Mouse (Mus musculus): ENCODE results near the gene Uqcr10. TPM values are rescaled to one million over a fixed set of nuclear protein-coding genes. Genes with fewer than 3 reads are reported as not detected.
A peak's percentile ranks its signal among the peaks of the same experiment; 100 is the strongest.

Gene Uqcr10
- polyA plus RNA-seq, 1 experiment from 2014 or later = 783 TPM

GRCm38 (mm10) chr11:4730913-4731312, 26.8 kb upstream of the Uqcr10 start:
- H3K4me2 ChIP-seq (replicated peaks; ENCODE audit: low read depth, low read length) = no peak overlapping the region
- no peak overlapping the region for H3K27ac ChIP-seq (ENCODE audit: low read length)

GRCm38 (mm10) chr11:4730096-4730495, 26.0 kb upstream of the Uqcr10 start:
- no peak for TF ChIP-seq EP300 (IDR thresholded peaks at IDR 0.05)
- TF ChIP-seq CTCF (IDR thresholded peaks at IDR 0.05) = no peak
- H3K27me3 ChIP-seq (replicated peaks; ENCODE audit: insufficient read depth, low read length) = no peaks in the 10 kb centered on the region
- DNase-seq (ENCODE audit: low spot score) (peak; percentile 66), ATAC-seq (peak; percentile 88)
- no peak overlapping the region for H3K4me2 ChIP-seq (replicated peaks; ENCODE audit: low read depth, low read length)
- H3K4me1 ChIP-seq (ENCODE audit: insufficient read depth, low read depth, low read length) = no peaks in the 10 kb centered on the region; the same call in 1 of the 2 replicates
- H3K27ac ChIP-seq (ENCODE audit: low read length) = no peak overlapping the region
- no peaks in the 10 kb centered on the region; the same call in 1 of the 2 replicates for H3K36me3 ChIP-seq (ENCODE audit: insufficient read depth, low read length)
- no peaks in the 10 kb centered on the region for H3K9me3 ChIP-seq (ENCODE audit: low read length)
- H3K9ac ChIP-seq (replicated peaks; ENCODE audit: low read depth) = no peak overlapping the region
- WGBS = 59% methylated on average over 6 of the region's 6 CpGs
- no peak overlapping the region for H3K4me3 ChIP-seq (ENCODE audit: low read depth, low read length)

More at GRCm38 (mm10) chr11:4730913-4731312, 26.8 kb upstream of the Uqcr10 start:
- no peaks in the 10 kb centered on the region for H3K9me3 ChIP-seq (ENCODE audit: low read length)
- no peaks in the 10 kb centered on the region; the same call in 1 of the 2 replicates for H3K4me1 ChIP-seq (ENCODE audit: insufficient read depth, low read depth, low read length)
- 75% methylated on average over 5 of the region's 5 CpGs for WGBS
- no peak overlapping the region for H3K9ac ChIP-seq (replicated peaks; ENCODE audit: low read depth)
- H3K4me3 ChIP-seq (ENCODE audit: low read depth, low read length) = no peak overlapping the region
- DNase-seq (ENCODE audit: low spot score) (no peak), ATAC-seq (no peak)
- no peaks in the 10 kb centered on the region; the same call in 1 of the 2 replicates for H3K36me3 ChIP-seq (ENCODE audit: insufficient read depth, low read length)
- no peak for TF ChIP-seq CTCF (IDR thresholded peaks at IDR 0.05)
- no peak for TF ChIP-seq EP300 (IDR thresholded peaks at IDR 0.05)
- H3K27me3 ChIP-seq (replicated peaks; ENCODE audit: insufficient read depth, low read length) = no peaks in the 10 kb centered on the region

- Histone ChIP-seq H3K9me3 (ENCODE audit: low read length) (no peaks in the 10 kb centered on the region), H3K4me3 (ENCODE audit: low read depth, low read length) (no peak overlapping the region), H3K4me2 (replicated peaks; ENCODE audit: low read depth, low read length) (no peak overlapping the region), H3K4me1 (ENCODE audit: insufficient read depth, low read depth, low read length) (no peaks in the 10 kb centered on the region; the same call in 1 of the 2 replicates), H3K9ac (replicated peaks; ENCODE audit: low read depth) (no peak overlapping the region), H3K27ac (ENCODE audit: low read length) (no peak overlapping the region), H3K27me3 (replicated peaks; ENCODE audit: insufficient read depth, low read length) (no peaks in the 10 kb centered on the region), H3K36me3 (ENCODE audit: insufficient read depth, low read length) (no peaks in the 10 kb centered on the region; the same call in 1 of the 2 replicates)
- ATAC-seq (peak; percentile 63), DNase-seq (ENCODE audit: low spot score) (peak; percentile 58)
- WGBS = 13% methylated on average over 12 of the region's 12 CpGs
- TF ChIP-seq EP300 (IDR thresholded peaks at IDR 0.05) (no peak), CTCF (IDR thresholded peaks at IDR 0.05) (no peak)
Measured at GRCm38 (mm10) chr11:4729603-4730002, 25.5 kb upstream of the Uqcr10 start.

GRCm38 (mm10) chr11:4721728-4722127, 17.6 kb upstream of the Uqcr10 start:
- ATAC-seq = no peak
- H3K36me3 ChIP-seq (ENCODE audit: insufficient read depth, low read length) = no peaks in the 10 kb centered on the region
- H3K4me2 ChIP-seq (replicated peaks; ENCODE audit: low read depth, low read length) = no peak overlapping the region
- no peaks in the 10 kb centered on the region for H3K9me3 ChIP-seq (ENCODE audit: low read length)
- no peak overlapping the region for H3K27ac ChIP-seq (ENCODE audit: low read length)
- H3K9ac ChIP-seq (replicated peaks; ENCODE audit: low read depth) = no peak overlapping the region
- H3K4me1 ChIP-seq (ENCODE audit: insufficient read depth, low read depth, low read length) = no peaks in the 10 kb centered on the region
- TF ChIP-seq EP300 (IDR thresholded peaks at IDR 0.05) (no peak), CTCF (IDR thresholded peaks at IDR 0.05) (no peak)
- no peak for DNase-seq (ENCODE audit: low spot score)
- 78% methylated on average over 8 of the region's 8 CpGs for WGBS
- H3K4me3 ChIP-seq (ENCODE audit: low read depth, low read length) = no peak overlapping the region
- no peaks in the 10 kb centered on the region for H3K27me3 ChIP-seq (replicated peaks; ENCODE audit: insufficient read depth, low read length)

GRCm38 (mm10) chr11:4720900-4721580, 16.9 kb upstream of the Uqcr10 start:
- TF ChIP-seq CTCF (IDR thresholded peaks at IDR 0.05) (no peak), EP300 (IDR thresholded peaks at IDR 0.05) (no peak)
- Histone ChIP-seq H3K9ac (replicated peaks; ENCODE audit: low read depth) (no peak overlapping the region), H3K4me3 (ENCODE audit: low read depth, low read length) (no peak overlapping the region), H3K27me3 (replicated peaks; ENCODE audit: insufficient read depth, low read length) (no peaks in the 10 kb centered on the region), H3K4me2 (replicated peaks; ENCODE audit: low read depth, low read length) (no peak overlapping the region), H3K27ac (ENCODE audit: low read length) (no peak overlapping the region), H3K9me3 (ENCODE audit: low read length) (no peaks in the 10 kb centered on the region), H3K4me1 (ENCODE audit: insufficient read depth, low read depth, low read length) (no peaks in the 10 kb centered on the region), H3K36me3 (ENCODE audit: insufficient read depth, low read length) (no peaks in the 10 kb centered on the region)
- WGBS = 46% methylated on average over 7 of the region's 7 CpGs
- DNase-seq (ENCODE audit: low spot score) (peak; percentile 65), ATAC-seq (peak; percentile 72)

GRCm38 (mm10) chr11:4720393-4720792, 16.3 kb upstream of the Uqcr10 start:
- 62% methylated on average over 11 of the region's 11 CpGs for WGBS
- H3K27ac ChIP-seq (ENCODE audit: low read length) = no peak overlapping the region
- H3K9ac ChIP-seq (replicated peaks; ENCODE audit: low read depth) = no peak overlapping the region
- H3K4me2 ChIP-seq (replicated peaks; ENCODE audit: low read depth, low read length) = no peak overlapping the region
- no peak for TF ChIP-seq EP300 (IDR thresholded peaks at IDR 0.05)
- TF ChIP-seq CTCF (IDR thresholded peaks at IDR 0.05) = no peak
- no peaks in the 10 kb centered on the region for H3K4me1 ChIP-seq (ENCODE audit: insufficient read depth, low read depth, low read length)
- H3K27me3 ChIP-seq (replicated peaks; ENCODE audit: insufficient read depth, low read length) = no peaks in the 10 kb centered on the region
- no peak overlapping the region for H3K4me3 ChIP-seq (ENCODE audit: low read depth, low read length)
- DNase-seq (ENCODE audit: low spot score) = no peak
- H3K9me3 ChIP-seq (ENCODE audit: low read length) = no peaks in the 10 kb centered on the region
- ATAC-seq = no peak
- H3K36me3 ChIP-seq (ENCODE audit: insufficient read depth, low read length) = no peaks in the 10 kb centered on the region
